Mouse (Mus musculus) embryonic facial prominence, embryonic 11.5 days (tissue): ENCODE data around the gene Cyp2d12. TPM values are rescaled to one million over a fixed set of nuclear protein-coding genes. Genes with fewer than 3 reads are reported as not detected.
A peak's percentile ranks its signal among the peaks of the same experiment; 100 is the strongest.
"Not testable (repeated sequence)": the region's sequence is repeated elsewhere in the genome, so short reads cannot be mapped to it uniquely, and the experiment has no call there.

Experiments
- ATAC-seq: fragments of 200-750 bp; cut with Nextera tagmentation; replicated peaks from 2 replicates; pipeline ENCODE4 v1.8.0; 2017; ENCODE audit warnings: low read depth; ENCODE audit not compliant: insufficient number of reproducible peaks, low FRiP score, low TSS enrichment
- DNase-seq: peaks from one replicate; pipeline ENCODE4 v3.0.0-alpha.2; 2015; ENCODE audit warnings: low spot score
- H3K27ac ChIP-seq: fragments of 300-500 bp; sonication (generic); replicated peaks from 2 replicates; pipeline ENCODE4 v1.5.1; 2014; ENCODE audit warnings: mild to moderate bottlenecking, low read depth, low read length, control low read depth
- H3K27me3 ChIP-seq: fragments of 300-500 bp; sonication (generic); 2 replicates; pipeline ENCODE4 v1.6.1; 2014; ENCODE audit warnings: mild to moderate bottlenecking, low read length, moderate library complexity, mixed read lengths; ENCODE audit not compliant: control insufficient read depth, insufficient read depth
- H3K36me3 ChIP-seq: fragments of 300-500 bp; sonication (generic); replicated peaks from 2 replicates; pipeline ENCODE4 v1.6.1; 2014; ENCODE audit warnings: low read depth, mild to moderate bottlenecking, low read length, moderate library complexity, mixed read lengths; ENCODE audit not compliant: control insufficient read depth, insufficient read depth
- H3K4me1 ChIP-seq: fragments of 300-500 bp; sonication (generic); 2 replicates; pipeline ENCODE4 v1.6.1; 2014; ENCODE audit warnings: low read length, mixed read lengths; ENCODE audit not compliant: control insufficient read depth, insufficient read depth
- H3K4me2 ChIP-seq: fragments of 300-500 bp; sonication (generic); 2 replicates; pipeline ENCODE4 v1.6.1; 2014; ENCODE audit warnings: low read depth, mild to moderate bottlenecking, control low read depth, low read length, moderate library complexity
- H3K4me3 ChIP-seq: fragments of 300-500 bp; sonication (generic); 2 replicates; pipeline ENCODE4 v1.5.1; 2014; ENCODE audit warnings: low read depth, low read length, control low read depth
- H3K9ac ChIP-seq: fragments of 300-500 bp; sonication (generic); replicated peaks from 2 replicates; pipeline ENCODE4 v1.6.1; 2014; ENCODE audit warnings: mild to moderate bottlenecking, control low read depth, low read length
- H3K9me3 ChIP-seq: fragments of 300-500 bp; sonication (generic); replicated peaks from 2 replicates; pipeline ENCODE4 v1.6.1; 2016; ENCODE audit warnings: mild to moderate bottlenecking, low read length, inconsistent platforms, mixed read lengths; ENCODE audit not compliant: control insufficient read depth
- WGBS: fragments of 180-500 bp; shearing (Covaris S2); extraction: QIAGEN DNeasy Blood & Tissue Kit; methylation state at CpG from one replicate; pipeline ENCODE4 v1.1.7; 2014; 5-methylcytosine and 5-hydroxymethylcytosine counted together
- polyA plus RNA-seq: library from polyadenylated mRNA; unstranded; fragments of >200 nt; fragmentation: Nextera tagmentation; extraction: Ambion mirVana; gene quantifications from 2 replicates; pipeline ENCODE4 v1.2.1, GENCODE M21; 2014

The Cyp2d12 gene
- polyA plus RNA-seq, 1 experiment from 2014 or later = not detected

- DNase-seq, H3K4me2 ChIP-seq, H3K9ac ChIP-seq, H3K27me3 ChIP-seq, H3K4me1 ChIP-seq, H3K9me3 ChIP-seq, H3K4me3 ChIP-seq, H3K27ac ChIP-seq, H3K36me3 ChIP-seq, ATAC-seq: not testable (repeated sequence)
- 90% methylated on average over 3 of the region's 3 CpGs for WGBS
These were observed 22.2 kb upstream of the Cyp2d12 start for GRCm38 (mm10) chr15:82532721-82533120.

DNA sequence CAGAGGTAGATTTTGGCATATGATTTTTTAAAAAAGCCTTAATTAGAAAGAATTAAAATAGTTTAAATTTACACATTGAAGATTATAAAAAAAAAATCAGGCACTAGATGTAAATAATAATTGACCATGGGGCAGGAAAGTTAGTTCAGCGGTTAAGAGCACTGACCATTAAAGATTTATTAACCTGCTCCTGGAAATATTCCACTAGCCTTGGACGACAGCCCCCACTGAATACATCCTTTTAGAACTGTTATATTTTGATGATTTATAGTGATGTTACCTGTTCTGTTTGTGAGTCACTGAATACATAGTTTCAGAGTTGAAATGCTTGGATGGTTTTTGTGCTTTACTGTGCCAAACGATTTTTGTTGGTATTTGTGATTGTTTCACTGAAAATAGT lies 11.9 kb upstream of the Cyp2d12 start:
- H3K36me3 ChIP-seq, H3K4me3 ChIP-seq, DNase-seq, H3K27me3 ChIP-seq, H3K4me2 ChIP-seq, H3K9me3 ChIP-seq, ATAC-seq, H3K27ac ChIP-seq, H3K4me1 ChIP-seq, H3K9ac ChIP-seq: not testable (repeated sequence)
- WGBS = 85% methylated on average over 3 of the region's 3 CpGs

DNA sequence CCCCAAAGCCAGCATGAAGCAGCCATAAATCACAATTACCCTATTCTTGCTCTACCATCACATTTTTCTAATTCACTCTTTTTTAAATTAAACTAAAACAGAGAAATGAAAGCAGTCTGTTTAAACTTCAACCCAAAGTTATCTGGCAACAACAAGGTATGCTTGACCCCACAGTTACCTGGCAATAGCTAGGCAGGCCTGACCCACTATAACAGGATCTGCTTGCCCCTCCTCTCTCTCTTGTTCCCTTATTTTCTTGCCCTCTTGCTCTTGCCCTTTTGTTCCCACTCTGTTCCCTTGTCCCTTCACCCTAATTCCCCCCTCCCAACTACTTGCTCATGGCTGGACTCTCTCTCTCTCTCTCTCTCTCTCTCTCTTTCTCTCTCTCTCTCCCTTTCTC lies 10.3 kb upstream of the Cyp2d12 start:
- H3K9ac ChIP-seq, H3K4me1 ChIP-seq, H3K9me3 ChIP-seq, H3K27me3 ChIP-seq, H3K36me3 ChIP-seq, H3K4me2 ChIP-seq, H3K4me3 ChIP-seq, H3K27ac ChIP-seq, DNase-seq, ATAC-seq: not testable (repeated sequence)

- not testable (repeated sequence) for ATAC-seq, H3K27ac ChIP-seq, H3K27me3 ChIP-seq, DNase-seq, H3K9me3 ChIP-seq, H3K9ac ChIP-seq, H3K4me2 ChIP-seq, H3K4me3 ChIP-seq, H3K4me1 ChIP-seq, H3K36me3 ChIP-seq
- 86% methylated on average over 4 of the region's 4 CpGs for WGBS
These were observed 7.1 kb upstream of the Cyp2d12 start for GRCm38 (mm10) chr15:82547753-82548152.

- H3K27ac ChIP-seq, H3K27me3 ChIP-seq, H3K4me2 ChIP-seq, H3K9ac ChIP-seq, H3K36me3 ChIP-seq, H3K4me1 ChIP-seq, DNase-seq, ATAC-seq, H3K4me3 ChIP-seq, H3K9me3 ChIP-seq: not testable (repeated sequence)
- WGBS = 94% methylated on average over 2 of the region's 2 CpGs
These were observed 1.7 kb upstream of the Cyp2d12 start for GRCm38 (mm10) chr15:82553211-82553610.

DNA sequence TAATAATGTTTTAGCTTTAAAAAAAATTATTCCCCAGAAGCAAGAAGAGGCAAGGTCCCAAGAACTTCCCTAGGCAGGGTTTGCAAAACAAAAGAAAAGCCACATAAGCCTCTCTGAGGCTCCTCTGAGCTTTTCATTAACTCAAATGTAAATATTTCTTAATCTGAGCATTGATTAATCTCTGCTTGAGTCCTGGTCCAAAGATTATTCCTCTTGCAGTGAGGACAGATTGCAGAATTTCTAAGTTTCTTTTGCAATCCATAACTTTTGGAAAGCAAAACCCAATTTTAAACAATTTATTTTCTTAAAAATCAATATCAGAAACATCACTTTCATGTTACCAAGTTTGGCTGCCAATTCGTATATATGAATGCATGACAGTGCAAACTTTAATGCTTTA lies 18.0 kb downstream of the Cyp2d12 start:
- Histone ChIP-seq H3K27ac (no peak overlapping the region), H3K9me3 (no peaks in the 10 kb centered on the region), H3K4me3 (no peak overlapping the region), H3K4me2 (no peak overlapping the region), H3K27me3 (no peaks in the 10 kb centered on the region), H3K36me3 (no peaks in the 10 kb centered on the region), H3K9ac (no peak overlapping the region), H3K4me1 (no peaks in the 10 kb centered on the region)
- 80% methylated on average over 1 of the region's 1 CpGs for WGBS
- no peak for DNase-seq
- ATAC-seq = no peak

DNA sequence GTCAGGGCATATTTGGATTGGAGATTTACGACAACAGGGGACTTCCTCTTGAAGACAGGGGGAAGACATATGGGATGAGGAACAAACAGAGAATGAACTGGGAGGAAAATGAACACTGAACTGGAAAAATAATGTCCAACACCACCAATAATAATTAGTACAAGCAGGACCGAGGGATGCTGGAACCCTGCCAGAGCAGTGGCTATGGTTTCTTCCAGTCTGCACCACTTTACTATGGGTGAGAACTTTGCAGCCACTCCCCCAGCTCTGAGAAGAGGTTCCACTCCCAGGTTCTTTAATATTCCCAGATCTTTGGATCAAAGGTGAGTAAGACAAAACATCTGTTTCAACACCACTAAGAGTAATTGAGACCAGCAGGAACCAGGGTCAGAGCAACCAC lies 24.2 kb downstream of the Cyp2d12 start:
- WGBS = 91% methylated on average over 2 of the region's 2 CpGs
- Histone ChIP-seq H3K36me3 (no peaks in the 10 kb centered on the region), H3K27ac (no peak overlapping the region), H3K4me2 (no peak overlapping the region), H3K4me3 (no peak overlapping the region), H3K27me3 (no peaks in the 10 kb centered on the region), H3K4me1 (no peaks in the 10 kb centered on the region), H3K9ac (no peak overlapping the region), H3K9me3 (no peaks in the 10 kb centered on the region)
- DNase-seq (peak; percentile 0), ATAC-seq (no peak)

DNA sequence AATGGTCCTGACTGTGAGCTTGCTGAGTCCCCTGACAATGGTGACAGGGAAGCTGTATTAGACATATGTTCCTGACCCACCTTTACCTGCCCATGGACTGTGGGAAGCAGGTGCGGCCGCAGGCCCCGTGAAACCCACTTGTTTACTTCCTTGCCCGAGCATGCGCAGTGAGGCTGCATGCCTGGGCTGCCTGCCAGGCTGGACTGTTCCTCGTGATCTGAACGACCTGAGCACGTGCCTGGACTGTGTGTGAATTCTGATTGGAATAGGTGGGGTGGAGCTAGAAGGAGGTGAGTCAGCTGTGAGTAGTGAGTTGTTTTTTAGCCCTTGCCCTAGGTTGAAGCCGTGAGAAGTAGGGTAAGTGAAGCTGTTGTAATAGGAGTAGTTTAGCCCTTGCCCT lies 27.7 kb downstream of the Cyp2d12 start:
- DNase-seq (no peak), ATAC-seq (no peak)
- no peaks in the 10 kb centered on the region for H3K9me3 ChIP-seq
- H3K4me2 ChIP-seq = no peak overlapping the region
- H3K4me1 ChIP-seq = no peaks in the 10 kb centered on the region
- H3K27me3 ChIP-seq = no peaks in the 10 kb centered on the region
- H3K36me3 ChIP-seq = no peaks in the 10 kb centered on the region
- 88% methylated on average over 9 of the region's 9 CpGs for WGBS
- no peak overlapping the region for H3K9ac ChIP-seq
- no peak overlapping the region for H3K4me3 ChIP-seq
- no peak overlapping the region for H3K27ac ChIP-seq
